Mouse (Mus musculus) v-Abl transformed pro-B cells (cell line): ENCODE results near the gene Ankrd16.

Source experiments
- in situ Hi-C, 2 experiments: fragments of 400-800 bp; cut with MboI; formaldehyde crosslinking; loops; one replicate each; pipeline ENCODE4 v1.15.1; 2025; ENCODE audit not compliant: unreplicated experiment in 2 of 2

Gene Ankrd16

GRCm38 (mm10) chr2:11777091-11778068 lies at the start of gene Ankrd16, which contains the start of gene Fbh1:
Gene Ankrd16 (plus strand): TSS chr2:11777876.
Gene Fbh1 (minus strand): TSS chr2:11777582.
- in situ Hi-C loops: loop anchor here in 1 of 2 experiments (10.0 to 25.0 kb wide), 2 partner anchors 173 to 535 kb away; partner anchors contain the start of genes Itga8 and Rbm17

GRCm38 (mm10) chr2:11729091-11729490 lies 48.6 kb upstream of the Ankrd16 start:
- in situ Hi-C loops: no loop called here

GRCm38 (mm10) chr2:11732978-11733377 lies 44.7 kb upstream of the Ankrd16 start:
- in situ Hi-C loops: no loop called here

GRCm38 (mm10) chr2:11735853-11736252 lies 41.8 kb upstream of the Ankrd16 start:
- in situ Hi-C loops: no loop called here

GRCm38 (mm10) chr2:11738794-11739193 lies 38.9 kb upstream of the Ankrd16 start:
- in situ Hi-C loops: no loop called here

GRCm38 (mm10) chr2:11739516-11740051 lies 38.1 kb upstream of the Ankrd16 start:
- in situ Hi-C loops: no loop called here

- in situ Hi-C loops: no loop called here
Measured at GRCm38 (mm10) chr2:11762541-11762940, 15.1 kb upstream of the Ankrd16 start.

- in situ Hi-C loops: loop anchor here in 1 of 2 experiments (5.0 kb wide), 1 partner anchor 48 kb away; no protein-coding TSS in a partner anchor
Measured at GRCm38 (mm10) chr2:11765694-11766093, 12.0 kb upstream of the Ankrd16 start.

GRCm38 (mm10) chr2:11766485-11767160 lies 11.1 kb upstream of the Ankrd16 start:
- in situ Hi-C loops: loop anchor here in 1 of 2 experiments (5.0 kb wide), 1 partner anchor 49 kb away; no protein-coding TSS in a partner anchor

- in situ Hi-C loops: loop anchor here in 1 of 2 experiments (5.0 kb wide), 1 partner anchor 50 kb away; no protein-coding TSS in a partner anchor
Measured at GRCm38 (mm10) chr2:11767161-11767545, 10.5 kb upstream of the Ankrd16 start.

- in situ Hi-C loops: loop anchor here in 1 of 2 experiments (10.0 kb wide), 1 partner anchor 167 kb away; the partner anchor contains the start of gene Rbm17
Measured at GRCm38 (mm10) chr2:11771701-11772100, 6.0 kb upstream of the Ankrd16 start.

- in situ Hi-C loops: loop anchor here in 1 of 2 experiments (10.0 kb wide), 1 partner anchor 168 kb away; the partner anchor contains the start of gene Rbm17
Measured at GRCm38 (mm10) chr2:11772401-11772800, 5.3 kb upstream of the Ankrd16 start.

- in situ Hi-C loops: loop anchor here in 1 of 2 experiments (10.0 kb wide), 1 partner anchor 170 kb away; the partner anchor contains the start of gene Rbm17
Measured at GRCm38 (mm10) chr2:11774426-11774825, 3.2 kb upstream of the Ankrd16 start.

GRCm38 (mm10) chr2:11775121-11775520 lies 2.6 kb upstream of the Ankrd16 start:
- in situ Hi-C loops: loop anchor here in 1 of 2 experiments (10.0 to 25.0 kb wide), 2 partner anchors 170 to 537 kb away; partner anchors contain the start of genes Itga8 and Rbm17

GRCm38 (mm10) chr2:11776415-11776814 lies 1.3 kb upstream of the Ankrd16 start:
- in situ Hi-C loops: loop anchor here in 1 of 2 experiments (10.0 to 25.0 kb wide), 2 partner anchors 172 to 536 kb away; partner anchors contain the start of genes Itga8 and Rbm17

GRCm38 (mm10) chr2:11778087-11778823 lies 579 bp downstream of the Ankrd16 start:
- in situ Hi-C loops: loop anchor here in 1 of 2 experiments (10.0 to 25.0 kb wide), 2 partner anchors 173 to 534 kb away; partner anchors contain the start of genes Itga8 and Rbm17

- in situ Hi-C loops: loop anchor here in 1 of 2 experiments (25.0 kb wide), 1 partner anchor 528 kb away; the partner anchor contains the start of gene Itga8
Measured at GRCm38 (mm10) chr2:11784159-11784558, 6.5 kb downstream of the Ankrd16 start.

GRCm38 (mm10) chr2:11794668-11795067 lies 17.0 kb downstream of the Ankrd16 start:
- in situ Hi-C loops: loop anchor here (5.0 to 25.0 kb wide), 4 partner anchors 70 to 518 kb away; partner anchors contain the start of gene Itga8 (in 1 of the 2)

GRCm38 (mm10) chr2:11797930-11798364 lies 20.3 kb downstream of the Ankrd16 start:
- in situ Hi-C loops: loop anchor here (10.0 to 25.0 kb wide), 3 partner anchors 67 to 514 kb away; partner anchors contain the start of gene Itga8 (in 1 of the 2)
